Mouse (Mus musculus) small intestine, adult 2 months (tissue): ENCODE results near the gene Pus10.

Experiments
- CTCF ChIP-seq: fragments of 200-500 bp; IDR thresholded peaks from 2 replicates; pipeline ENCODE4 v1.5.1; 2012; ENCODE audit warnings: low read depth, mild to moderate bottlenecking, control low read depth, inconsistent platforms, low read length, moderate library complexity, mixed read lengths; ENCODE audit not compliant: insufficient replicate concordance, insufficient read length; ENCODE audit errors: extremely low read depth
- POLR2A ChIP-seq: fragments of 200-500 bp; IDR thresholded peaks from 2 replicates; pipeline ENCODE4 v1.6.1; 2012; ENCODE audit warnings: low read depth, mild to moderate bottlenecking, control low read depth, inconsistent platforms, low read length, moderate library complexity

- TF ChIP-seq CTCF, result no peak
- TF ChIP-seq POLR2A, result no peak
Observed at GRCm38 (mm10) chr11:23630664-23631063, 34.8 kb upstream of the Pus10 start.
